Mouse (Mus musculus): ENCODE results near the gene Cdkl5.

Gene Cdkl5

GRCm38 (mm10) chrX:160994543-160995121 is at the start of gene Cdkl5:
Gene Cdkl5, minus strand, starts transcription at chrX:160994704.
- peak; percentile 99 for DNase-seq

GRCm38 (mm10) chrX:161033235-161033803 is 38.8 kb upstream of the Cdkl5 start:
- DNase-seq = peak; percentile 9

GRCm38 (mm10) chrX:161032423-161032822 is 37.9 kb upstream of the Cdkl5 start:
- DNase-seq = no peak

- DNase-seq = no peak
Measured at GRCm38 (mm10) chrX:161030233-161030632, 35.7 kb upstream of the Cdkl5 start.

- no peak for DNase-seq
Measured at GRCm38 (mm10) chrX:161024475-161024874, 30.0 kb upstream of the Cdkl5 start.

GRCm38 (mm10) chrX:161021548-161021947 is 27.0 kb upstream of the Cdkl5 start:
- no peak for DNase-seq

GRCm38 (mm10) chrX:161018179-161018578 is 23.7 kb upstream of the Cdkl5 start:
- no peak for DNase-seq

- no peak for DNase-seq
Measured at GRCm38 (mm10) chrX:161006272-161006671, 11.8 kb upstream of the Cdkl5 start.

GRCm38 (mm10) chrX:160996051-160996450 is 1.5 kb upstream of the Cdkl5 start:
- DNase-seq = no peak

GRCm38 (mm10) chrX:160995131-160995667 is 695 bp upstream of the Cdkl5 start:
- no peak for DNase-seq

- DNase-seq = no peak
Measured at GRCm38 (mm10) chrX:160993749-160994539, 560 bp downstream of the Cdkl5 start.

GRCm38 (mm10) chrX:160992703-160993102 is 1.8 kb downstream of the Cdkl5 start:
- no peak for DNase-seq

- no peak for DNase-seq
Measured at GRCm38 (mm10) chrX:160990276-160990675, 4.2 kb downstream of the Cdkl5 start.

- DNase-seq = peak; percentile 68
Measured at GRCm38 (mm10) chrX:160977919-160978318, 16.6 kb downstream of the Cdkl5 start.

GRCm38 (mm10) chrX:160971991-160972545 is 22.4 kb downstream of the Cdkl5 start:
- peak; percentile 66 for DNase-seq

GRCm38 (mm10) chrX:160958593-160959131 is 35.8 kb downstream of the Cdkl5 start:
- no peak for DNase-seq

GRCm38 (mm10) chrX:160949583-160949982 is 44.9 kb downstream of the Cdkl5 start:
- DNase-seq = no peak

- no peak for DNase-seq
Measured at GRCm38 (mm10) chrX:160944722-160945121, 49.8 kb downstream of the Cdkl5 start.

GRCm38 (mm10) chrX:160935541-160935940 is 59.0 kb downstream of the Cdkl5 start:
- peak; percentile 46 for DNase-seq

- DNase-seq = no peak
Measured at GRCm38 (mm10) chrX:160930656-160931055, 63.8 kb downstream of the Cdkl5 start.

GRCm38 (mm10) chrX:160928870-160929269 is 65.6 kb downstream of the Cdkl5 start:
- DNase-seq = no peak

GRCm38 (mm10) chrX:160919022-160919637 is 75.4 kb downstream of the Cdkl5 start:
- no peak for DNase-seq

GRCm38 (mm10) chrX:160906952-160907351 is 87.6 kb downstream of the Cdkl5 start, which contains the start of gene Gja6:
Gene Gja6, minus strand, starts transcription at chrX:160907052.
- no peak for DNase-seq

Data from cerebellum, adult 11-12 months (tissue).